Mouse (Mus musculus) liver, embryonic 14.5 days (tissue): Measurements from ENCODE around the gene Mgst3.

Experiments
- CTCF ChIP-seq: IDR thresholded peaks from 2 replicates; pipeline ENCODE4 v1.5.1; 2016; ENCODE audit warnings: antibody characterized with exemption, low read depth, control low read depth
- EP300 ChIP-seq: IDR thresholded peaks from 2 replicates; pipeline ENCODE4 v1.6.1; 2016; ENCODE audit warnings: antibody characterized with exemption, low read depth

- TF ChIP-seq CTCF (no peak), EP300 (no peak)
Observed at GRCm38 (mm10) chr1:167336398-167336797, 57.2 kb downstream of the Mgst3 start.
